Mouse (Mus musculus): Measurements from ENCODE around the gene Hs3st5. TPM values are rescaled to one million over a fixed set of nuclear protein-coding genes. Genes with fewer than 3 reads are reported as not detected.

The Hs3st5 gene
- polyA plus RNA-seq, 1 experiment from 2014 or later, result not detected

GRCm38 (mm10) chr10:36750021-36750420 lies 243.4 kb downstream of the Hs3st5 start:
- no peak overlapping the region for H3K4me3 ChIP-seq
- ATAC-seq, result no peak
- 0% methylated on average over 1 of the region's 1 CpGs for WGBS (ENCODE audit: insufficient replicate concordance)
- H3K27ac ChIP-seq, result no peak overlapping the region
- H3K4me1 ChIP-seq, result no peaks in the 10 kb centered on the region
- no peak overlapping the region for H3K9ac ChIP-seq
- H3K27me3 ChIP-seq (replicated peaks), result no peaks in the 10 kb centered on the region
- no peak overlapping the region for H3K4me2 ChIP-seq
- no peaks in the 10 kb centered on the region for H3K36me3 ChIP-seq
- H3K9me3 ChIP-seq (replicated peaks), result no peaks in the 10 kb centered on the region

GRCm38 (mm10) chr10:36754471-36754870 lies 247.9 kb downstream of the Hs3st5 start:
- H3K4me1 ChIP-seq, result no peaks in the 10 kb centered on the region
- no peak overlapping the region for H3K27ac ChIP-seq
- no peak overlapping the region for H3K9ac ChIP-seq
- ATAC-seq, result no peak
- no peaks in the 10 kb centered on the region for H3K36me3 ChIP-seq
- no peaks in the 10 kb centered on the region for H3K27me3 ChIP-seq (replicated peaks)
- WGBS (ENCODE audit: insufficient replicate concordance), result 53% methylated on average over 1 of the region's 1 CpGs
- H3K4me2 ChIP-seq, result no peak overlapping the region
- H3K4me3 ChIP-seq, result no peak overlapping the region
- H3K9me3 ChIP-seq (replicated peaks), result no peaks in the 10 kb centered on the region

GRCm38 (mm10) chr10:36773595-36773994 lies 267.0 kb downstream of the Hs3st5 start:
- Histone ChIP-seq H3K36me3 (no peaks in the 10 kb centered on the region), H3K4me2 (no peak overlapping the region), H3K9me3 (replicated peaks) (no peaks in the 10 kb centered on the region), H3K27me3 (replicated peaks) (no peaks in the 10 kb centered on the region), H3K27ac (no peak overlapping the region), H3K9ac (no peak overlapping the region), H3K4me3 (no peak overlapping the region), H3K4me1 (no peaks in the 10 kb centered on the region)
- ATAC-seq, result no peak

- Histone ChIP-seq H3K9ac (no peak overlapping the region), H3K27me3 (replicated peaks) (no peaks in the 10 kb centered on the region), H3K4me2 (no peak overlapping the region), H3K4me1 (no peaks in the 10 kb centered on the region), H3K36me3 (no peaks in the 10 kb centered on the region), H3K9me3 (replicated peaks) (no peaks in the 10 kb centered on the region), H3K4me3 (no peak overlapping the region), H3K27ac (no peak overlapping the region)
- WGBS (ENCODE audit: insufficient replicate concordance), result 56% methylated on average over 6 of the region's 6 CpGs
- ATAC-seq, result no peak
Measured at GRCm38 (mm10) chr10:36774898-36775297, 268.3 kb downstream of the Hs3st5 start.

- no peaks in the 10 kb centered on the region for H3K9me3 ChIP-seq (replicated peaks)
- H3K4me1 ChIP-seq, result no peaks in the 10 kb centered on the region
- H3K27ac ChIP-seq, result no peak overlapping the region
- no peak overlapping the region for H3K4me2 ChIP-seq
- WGBS (ENCODE audit: insufficient replicate concordance), result 28% methylated on average over 1 of the region's 1 CpGs
- H3K9ac ChIP-seq, result no peak overlapping the region
- no peak for ATAC-seq
- no peak overlapping the region for H3K4me3 ChIP-seq
- H3K36me3 ChIP-seq, result no peaks in the 10 kb centered on the region
- H3K27me3 ChIP-seq (replicated peaks), result no peaks in the 10 kb centered on the region
Measured at GRCm38 (mm10) chr10:36781641-36782040, 275.0 kb downstream of the Hs3st5 start.

- Histone ChIP-seq H3K9ac (no peak overlapping the region), H3K36me3 (no peaks in the 10 kb centered on the region), H3K9me3 (replicated peaks) (no peaks in the 10 kb centered on the region), H3K4me3 (no peak overlapping the region), H3K4me2 (no peak overlapping the region), H3K27ac (no peak overlapping the region), H3K4me1 (no peaks in the 10 kb centered on the region), H3K27me3 (replicated peaks) (no peaks in the 10 kb centered on the region)
- 69% methylated on average over 7 of the region's 7 CpGs for WGBS (ENCODE audit: insufficient replicate concordance)
- ATAC-seq, result no peak
Measured at GRCm38 (mm10) chr10:36786970-36787369, 280.4 kb downstream of the Hs3st5 start.

- whole genome bisulfite sequencing (ENCODE audit: insufficient replicate concordance), result 34% methylated on average over 2 of the region's 2 CpGs
- Histone ChIP-seq H3K36me3 (no peaks in the 10 kb centered on the region), H3K4me1 (no peaks in the 10 kb centered on the region)
Measured at GRCm38 (mm10) chr10:36791771-36792170, 285.2 kb downstream of the Hs3st5 start.

GRCm38 (mm10) chr10:36795311-36795710 lies 288.7 kb downstream of the Hs3st5 start:
- H3K4me2 ChIP-seq, result no peak overlapping the region
- H3K36me3 ChIP-seq, result no peaks in the 10 kb centered on the region
- no peak overlapping the region for H3K27ac ChIP-seq
- no peaks in the 10 kb centered on the region for H3K27me3 ChIP-seq (replicated peaks)
- no peak for ATAC-seq
- H3K9me3 ChIP-seq (replicated peaks), result no peaks in the 10 kb centered on the region
- no peak overlapping the region for H3K4me3 ChIP-seq
- H3K4me1 ChIP-seq, result no peaks in the 10 kb centered on the region
- H3K9ac ChIP-seq, result no peak overlapping the region

More at GRCm38 (mm10) chr10:36791771-36792170, 285.2 kb downstream of the Hs3st5 start:
- Histone ChIP-seq H3K4me2 (no peak overlapping the region), H3K4me3 (no peak overlapping the region), H3K9ac (no peak overlapping the region), H3K27ac (no peak overlapping the region), H3K27me3 (replicated peaks) (no peaks in the 10 kb centered on the region), H3K9me3 (replicated peaks) (no peaks in the 10 kb centered on the region)
- ATAC-seq, result no peak

GRCm38 (mm10) chr10:36800925-36801482 lies 294.4 kb downstream of the Hs3st5 start:
- no peak for ATAC-seq
- no peak overlapping the region for H3K4me3 ChIP-seq
- WGBS (ENCODE audit: insufficient replicate concordance), result 39% methylated on average over 2 of the region's 2 CpGs

GRCm38 (mm10) chr10:36803705-36804104 lies 297.1 kb downstream of the Hs3st5 start:
- ATAC-seq, result no peak
- WGBS (ENCODE audit: insufficient replicate concordance), result 26% methylated on average over 2 of the region's 2 CpGs
- no peaks in the 10 kb centered on the region for H3K36me3 ChIP-seq
- H3K4me3 ChIP-seq, result no peak overlapping the region
- no peaks in the 10 kb centered on the region for H3K4me1 ChIP-seq
- no peak overlapping the region for H3K27ac ChIP-seq
- H3K9ac ChIP-seq, result no peak overlapping the region
- no peak overlapping the region for H3K4me2 ChIP-seq
- no peaks in the 10 kb centered on the region for H3K27me3 ChIP-seq (replicated peaks)
- H3K9me3 ChIP-seq (replicated peaks), result no peaks in the 10 kb centered on the region

More at GRCm38 (mm10) chr10:36800925-36801482, 294.4 kb downstream of the Hs3st5 start:
- H3K36me3 ChIP-seq, result no peaks in the 10 kb centered on the region
- H3K4me2 ChIP-seq, result no peak overlapping the region
- no peak overlapping the region for H3K9ac ChIP-seq
- no peak overlapping the region for H3K27ac ChIP-seq
- no peaks in the 10 kb centered on the region for H3K4me1 ChIP-seq
- no peaks in the 10 kb centered on the region for H3K9me3 ChIP-seq (replicated peaks)
- H3K27me3 ChIP-seq (replicated peaks), result no peaks in the 10 kb centered on the region

- Histone ChIP-seq H3K4me3 (no peak overlapping the region), H3K27me3 (replicated peaks) (no peaks in the 10 kb centered on the region), H3K9me3 (replicated peaks) (no peaks in the 10 kb centered on the region), H3K4me1 (no peaks in the 10 kb centered on the region), H3K27ac (no peak overlapping the region), H3K4me2 (no peak overlapping the region), H3K36me3 (no peaks in the 10 kb centered on the region), H3K9ac (no peak overlapping the region)
- ATAC-seq, result no peak
- WGBS (ENCODE audit: insufficient replicate concordance), result 54% methylated on average over 4 of the region's 4 CpGs
Measured at GRCm38 (mm10) chr10:36805265-36805664, 298.7 kb downstream of the Hs3st5 start.

GRCm38 (mm10) chr10:36805788-36806187 lies 299.2 kb downstream of the Hs3st5 start:
- WGBS (ENCODE audit: insufficient replicate concordance), result 73% methylated on average over 5 of the region's 5 CpGs
- Histone ChIP-seq H3K9me3 (replicated peaks) (no peaks in the 10 kb centered on the region), H3K4me1 (no peaks in the 10 kb centered on the region), H3K9ac (no peak overlapping the region), H3K4me2 (no peak overlapping the region), H3K4me3 (no peak overlapping the region), H3K36me3 (no peaks in the 10 kb centered on the region), H3K27ac (no peak overlapping the region), H3K27me3 (replicated peaks) (no peaks in the 10 kb centered on the region)
- no peak for ATAC-seq

- Histone ChIP-seq H3K27ac (no peak overlapping the region), H3K4me3 (no peak overlapping the region), H3K9ac (no peak overlapping the region), H3K4me1 (no peaks in the 10 kb centered on the region), H3K36me3 (no peaks in the 10 kb centered on the region), H3K9me3 (replicated peaks) (no peaks in the 10 kb centered on the region), H3K27me3 (replicated peaks) (no peaks in the 10 kb centered on the region), H3K4me2 (no peak overlapping the region)
- no peak for ATAC-seq
- 58% methylated on average over 5 of the region's 5 CpGs for whole genome bisulfite sequencing (ENCODE audit: insufficient replicate concordance)
Measured at GRCm38 (mm10) chr10:36807007-36807406, 300.4 kb downstream of the Hs3st5 start.

All from liver, embryonic 12.5 days (tissue).